Mouse (Mus musculus) liver, adult 2 months (tissue): ENCODE results near the gene Olfr418. TPM values are rescaled to one million over a fixed set of nuclear protein-coding genes. Genes with fewer than 3 reads are reported as not detected.
"Not testable (repeated sequence)": the region's sequence is repeated elsewhere in the genome, so short reads cannot be mapped to it uniquely, and the experiment has no call there.

Experiments
- DNase-seq: peaks from one replicate; pipeline ENCODE4 v3.0.0-alpha.2; 2011; ENCODE audit warnings: low read depth, low spot score; ENCODE audit errors: extremely low read depth
- H3K27ac ChIP-seq: fragments of 200-500 bp; replicated peaks from 2 replicates; pipeline ENCODE4 v1.5.1; 2012; ENCODE audit warnings: low read depth, mild to moderate bottlenecking, control low read depth, inconsistent platforms, low read length; ENCODE audit not compliant: insufficient read depth
- H3K27me3 ChIP-seq: fragments of 200-500 bp; 2 replicates; pipeline ENCODE4 v1.6.1; 2012; ENCODE audit warnings: mild to moderate bottlenecking, moderate library complexity, low read length, inconsistent platforms; ENCODE audit not compliant: control insufficient read depth, insufficient read depth
- H3K36me3 ChIP-seq: fragments of 200-500 bp; 2 replicates; pipeline ENCODE4 v1.6.1; 2012; ENCODE audit warnings: low read length, inconsistent platforms; ENCODE audit not compliant: control insufficient read depth, insufficient read depth
- H3K4me1 ChIP-seq: fragments of 200-500 bp; 2 replicates; pipeline ENCODE4 v1.6.1; 2011; ENCODE audit warnings: low read length; ENCODE audit not compliant: control insufficient read depth, insufficient read depth
- H3K4me3 ChIP-seq: fragments of 200-500 bp; 2 replicates; pipeline ENCODE4 v1.5.1; 2011; ENCODE audit warnings: low read depth, mild to moderate bottlenecking, control low read depth, low read length, moderate library complexity; ENCODE audit not compliant: insufficient read depth
- H3K79me2 ChIP-seq: fragments of 200-500 bp; 2 replicates; pipeline ENCODE4 v1.6.1; 2012; ENCODE audit warnings: inconsistent platforms, mild to moderate bottlenecking, low read length, moderate library complexity; ENCODE audit not compliant: control insufficient read depth, insufficient read depth
- H3K9ac ChIP-seq: fragments of 200-500 bp; 2 replicates; pipeline ENCODE4 v1.6.1; 2012; ENCODE audit warnings: low read depth, mild to moderate bottlenecking, control low read depth, inconsistent platforms, low read length
- CTCF ChIP-seq: fragments of 200-500 bp; IDR thresholded peaks from 2 replicates; pipeline ENCODE4 v1.5.1; 2011; ENCODE audit warnings: low read depth, low read length, control low read depth
- POLR2A ChIP-seq: fragments of 200-500 bp; IDR thresholded peaks from 2 replicates; pipeline ENCODE4 v1.6.1; 2011; ENCODE audit warnings: low read length, control low read depth; ENCODE audit not compliant: insufficient read depth; ENCODE audit errors: extremely low read depth
- WGBS: fragments of 180-500 bp; shearing (Covaris S2); methylation state at CpG from one replicate; pipeline ENCODE4 v1.1.7; 2018; 5-methylcytosine and 5-hydroxymethylcytosine counted together
- polyA plus RNA-seq: library from polyadenylated mRNA; depleted of rRNA; stranded (reverse); fragments of >200 nt; gene quantifications from 2 replicates; pipeline ENCODE4 v1.2.3, GENCODE M21; 2012; rRNA removed
- total RNA-seq: library from RNA; depleted of rRNA; stranded (reverse); fragments of >200 nt; gene quantifications from 2 replicates; pipeline ENCODE4 v1.2.3, GENCODE M21; 2014; rRNA removed

Olfr418 gene
- total RNA-seq (not detected in 2 replicates), polyA plus RNA-seq (not detected in 2 replicates)

- no peak for DNase-seq
- H3K4me3 ChIP-seq = no peak within 1 kb of the TSS
- no peak within 1 kb of the TSS for H3K9ac ChIP-seq
- H3K4me1 ChIP-seq = no peaks in the 10 kb centered on the region
- TF ChIP-seq POLR2A (no peak), CTCF (no peak)
- H3K79me2 ChIP-seq = no peaks in the 10 kb centered on the region
- H3K27ac ChIP-seq = no peak within 1 kb of the TSS
- no peaks in the 10 kb centered on the region for H3K27me3 ChIP-seq
- H3K36me3 ChIP-seq = no peaks in the 10 kb centered on the region
Measured at GRCm38 (mm10) chr1:173265701-173266100, at the start of gene Olfr418. TSS of gene Olfr418 (plus strand) at chr1:173266001.

GRCm38 (mm10) chr1:173216481-173216880, 49.3 kb upstream of the Olfr418 start:
- Histone ChIP-seq H3K4me1 (peaks cover 1% of the 10 kb centered on the region; the same call in 1 of the 2 replicates), H3K4me3 (no peak overlapping the region)

GRCm38 (mm10) chr1:173227081-173227480, 38.7 kb upstream of the Olfr418 start, which contains the start of gene Fcer1a:
TSS of gene Fcer1a (minus strand) at chr1:173227214.
- H3K27ac ChIP-seq = no peak within 1 kb of the TSS
- TF ChIP-seq POLR2A (no peak), CTCF (no peak)
- 66% methylated on average over 2 of the region's 2 CpGs for WGBS
- DNase-seq = no peak
- no peaks in the 10 kb centered on the region for H3K27me3 ChIP-seq
- H3K79me2 ChIP-seq = no peaks in the 10 kb centered on the region
- H3K9ac ChIP-seq = no peak within 1 kb of the TSS
- no peaks in the 10 kb centered on the region for H3K36me3 ChIP-seq
- H3K4me3 ChIP-seq = no peak within 1 kb of the TSS
- H3K4me1 ChIP-seq = no peaks in the 10 kb centered on the region

More at GRCm38 (mm10) chr1:173216481-173216880, 49.3 kb upstream of the Olfr418 start:
- Histone ChIP-seq H3K9ac (no peak overlapping the region), H3K36me3 (no peaks in the 10 kb centered on the region), H3K27me3 (no peaks in the 10 kb centered on the region), H3K27ac (no peak overlapping the region), H3K79me2 (no peaks in the 10 kb centered on the region)
- no peak for DNase-seq
- 83% methylated on average over 3 of the region's 3 CpGs for WGBS
- TF ChIP-seq POLR2A (no peak), CTCF (no peak)

GRCm38 (mm10) chr1:173237004-173237403, 28.8 kb upstream of the Olfr418 start:
- not testable (repeated sequence) for H3K4me3 ChIP-seq, DNase-seq, H3K27me3 ChIP-seq, H3K9ac ChIP-seq, H3K27ac ChIP-seq, H3K4me1 ChIP-seq, H3K36me3 ChIP-seq, H3K79me2 ChIP-seq
- WGBS = 85% methylated on average over 1 of the region's 1 CpGs

- no peaks in the 10 kb centered on the region for H3K79me2 ChIP-seq
- TF ChIP-seq CTCF (no peak), POLR2A (no peak)
- no peak overlapping the region for H3K9ac ChIP-seq
- 77% methylated on average over 3 of the region's 3 CpGs for WGBS
- no peak overlapping the region for H3K4me3 ChIP-seq
- H3K4me1 ChIP-seq = no peaks in the 10 kb centered on the region
- DNase-seq = no peak
- no peaks in the 10 kb centered on the region for H3K27me3 ChIP-seq
- H3K36me3 ChIP-seq = no peaks in the 10 kb centered on the region
- H3K27ac ChIP-seq = no peak overlapping the region
Measured at GRCm38 (mm10) chr1:173249888-173250287, 15.9 kb upstream of the Olfr418 start.

- 75% methylated on average over 3 of the region's 3 CpGs for whole genome bisulfite sequencing
- no peaks in the 10 kb centered on the region for H3K4me1 ChIP-seq
- H3K9ac ChIP-seq = no peak within 1 kb of the TSS
- TF ChIP-seq CTCF (no peak), POLR2A (no peak)
- no peaks in the 10 kb centered on the region for H3K27me3 ChIP-seq
- no peak within 1 kb of the TSS for H3K4me3 ChIP-seq
- no peak for DNase-seq
- H3K27ac ChIP-seq = no peak within 1 kb of the TSS
- no peaks in the 10 kb centered on the region for H3K36me3 ChIP-seq
- no peaks in the 10 kb centered on the region for H3K79me2 ChIP-seq
Measured at GRCm38 (mm10) chr1:173277677-173278076, 11.9 kb downstream of the Olfr418 start, which contains the start of gene Mptx2. TSS of gene Mptx2 (minus strand) at chr1:173277777.

GRCm38 (mm10) chr1:173302795-173303194, 37.0 kb downstream of the Olfr418 start:
- H3K4me3 ChIP-seq, H3K36me3 ChIP-seq, DNase-seq, H3K9ac ChIP-seq, H3K27ac ChIP-seq, H3K4me1 ChIP-seq, H3K27me3 ChIP-seq, H3K79me2 ChIP-seq: not testable (repeated sequence)
- WGBS = 59% methylated on average over 3 of the region's 3 CpGs

GRCm38 (mm10) chr1:173313535-173314050, 47.8 kb downstream of the Olfr418 start:
- H3K27me3 ChIP-seq, DNase-seq, H3K4me3 ChIP-seq, H3K9ac ChIP-seq, H3K27ac ChIP-seq, H3K36me3 ChIP-seq, H3K79me2 ChIP-seq, H3K4me1 ChIP-seq: not testable (repeated sequence)
- WGBS = 76% methylated on average over 7 of the region's 7 CpGs
